ENCODE assay signal across 12 mouse cellular contexts in the genomic region with DNA sequence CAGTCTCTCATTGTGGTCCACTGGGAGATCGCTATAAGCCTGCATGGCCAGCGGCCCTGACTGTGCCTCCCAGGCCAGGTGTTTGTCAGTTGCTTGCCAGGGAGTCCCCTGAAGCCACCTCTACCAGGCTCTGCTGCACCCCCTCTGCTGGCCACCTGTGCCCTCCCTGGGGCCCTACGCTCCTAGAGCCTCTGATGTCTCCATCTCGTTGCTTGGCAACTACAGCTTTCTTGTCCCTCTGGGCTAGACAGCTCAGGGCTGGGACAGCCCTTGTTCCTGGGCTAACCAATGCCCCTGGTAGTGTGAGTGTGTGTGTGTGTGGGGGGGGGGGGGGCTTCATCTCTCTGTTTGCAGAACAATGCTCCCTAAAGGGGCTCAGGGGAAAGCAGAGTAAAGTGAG. TPM values are rescaled to one million over a fixed set of nuclear protein-coding genes. Genes with fewer than 3 reads are reported as not detected.
A peak's percentile ranks its signal among the peaks of the same experiment; 100 is the strongest.
DNase-seq lines count a peak whose midpoint lies in the region; ATAC-seq and TF ChIP-seq lines count a peak whose summit lies in the region.
"Had no signal": no experiment of that assay in that cellular context is flagged by ENCODE, and none has a peak within 500 bp of the region (broad histone marks: within the 10 kb centered on the region; RNA-seq: fewer than 3 reads in every experiment).

No protein-coding gene starts in this region.

- ATAC-seq in liver, postnatal 0 days, result peak; percentile 44; the same call in 1 of the 2 replicates
- ATAC-seq in liver, embryonic 12.5 days, result no peak
- peak; percentile 84 for ATAC-seq in midbrain, embryonic 15.5 days (replicated peaks)

- no peaks in the 10 kb centered on the region for H3K36me3 ChIP-seq in liver, postnatal 0 days (replicated peaks; ENCODE audit: insufficient read depth, low read length)
- no peaks in the 10 kb centered on the region for H3K36me3 ChIP-seq in liver, embryonic 12.5 days
- H3K36me3 ChIP-seq in hindbrain, embryonic 10.5 days, result no peaks in the 10 kb centered on the region
- no peaks in the 10 kb centered on the region for H3K36me3 ChIP-seq in midbrain, embryonic 15.5 days (replicated peaks)

- 62% methylated on average over 4 of the region's 4 CpGs for WGBS in liver, postnatal 0 days (ENCODE audit: insufficient replicate concordance)
- WGBS in liver, embryonic 12.5 days (ENCODE audit: insufficient replicate concordance), result 51% methylated on average over 4 of the region's 4 CpGs
- WGBS in hindbrain, embryonic 10.5 days, result 47% methylated on average over 4 of the region's 4 CpGs
- WGBS in midbrain, embryonic 15.5 days, result 30% methylated on average over 4 of the region's 4 CpGs

- no peak overlapping the region for H3K9ac ChIP-seq in liver, postnatal 0 days (replicated peaks)
- no peak overlapping the region for H3K9ac ChIP-seq in liver, embryonic 12.5 days
- no peak overlapping the region for H3K9ac ChIP-seq in midbrain, embryonic 15.5 days

- no peak for TF ChIP-seq EP300 in liver, postnatal 0 days (IDR thresholded peaks at IDR 0.05; ENCODE audit: low read depth)

- no peaks in the 10 kb centered on the region for H3K27me3 ChIP-seq in liver, postnatal 0 days (ENCODE audit: insufficient read depth, low read length)
- peaks cover 10% of the 10 kb centered on the region for H3K27me3 ChIP-seq in liver, embryonic 12.5 days (replicated peaks)
- H3K27me3 ChIP-seq in hindbrain, embryonic 10.5 days (ENCODE audit: insufficient read depth, poor library complexity, severe bottlenecking), result 0 out of 2 replicates have a peak, but pooled peaks cover 7% of the 10 kb centered on the region
- H3K27me3 ChIP-seq in midbrain, embryonic 15.5 days (replicated peaks), result no peaks in the 10 kb centered on the region

- no peaks in the 10 kb centered on the region for H3K9me3 ChIP-seq in liver, postnatal 0 days (ENCODE audit: low read length)
- no peaks in the 10 kb centered on the region for H3K9me3 ChIP-seq in liver, embryonic 12.5 days (replicated peaks)
- H3K9me3 ChIP-seq in hindbrain, embryonic 10.5 days, result no peaks in the 10 kb centered on the region
- no peaks in the 10 kb centered on the region for H3K9me3 ChIP-seq in midbrain, embryonic 15.5 days

- H3K4me3 ChIP-seq in liver, postnatal 0 days (ENCODE audit: low read depth, low read length), result no peak overlapping the region
- no peak overlapping the region for H3K4me3 ChIP-seq in liver, embryonic 12.5 days
- H3K4me3 ChIP-seq in hindbrain, embryonic 10.5 days, result no peak overlapping the region
- H3K4me3 ChIP-seq in midbrain, embryonic 15.5 days, result no peak overlapping the region
- H3K4me3 ChIP-seq: myocyte had no signal

- no peak overlapping the region for H3K27ac ChIP-seq in liver, postnatal 0 days (ENCODE audit: low read depth)
- H3K27ac ChIP-seq in liver, embryonic 12.5 days, result no peak overlapping the region
- peak overlapping the region; percentile 36; the same call in 1 of the 2 replicates for H3K27ac ChIP-seq in hindbrain, embryonic 10.5 days
- no peak overlapping the region for H3K27ac ChIP-seq in midbrain, embryonic 15.5 days

- no peaks in the 10 kb centered on the region for H3K4me1 ChIP-seq in liver, postnatal 0 days (ENCODE audit: insufficient read depth)
- H3K4me1 ChIP-seq in liver, embryonic 12.5 days, result no peaks in the 10 kb centered on the region
- H3K4me1 ChIP-seq in hindbrain, embryonic 10.5 days (replicated peaks), result peaks cover 30% of the 10 kb centered on the region
- peaks cover 8% of the 10 kb centered on the region; the same call in 1 of the 2 replicates for H3K4me1 ChIP-seq in midbrain, embryonic 15.5 days

- TF ChIP-seq CTCF in liver, postnatal 0 days (IDR thresholded peaks at IDR 0.05; ENCODE audit: low read depth), result no peak; the same call in 1 of the 2 replicates

- DNase-seq in liver, postnatal 0 days, result no peak
- DNase-seq in hindbrain, embryonic 10.5 days (ENCODE audit: low spot score), result no peak
- peak; percentile 63 to 77 for DNase-seq in thymus, postnatal 36 days
- DNase-seq in natural killer cell, adult 2 months (ENCODE audit: low spot score in 2 of 2), result no peak
- DNase-seq in right cerebral cortex, postnatal 4 days, result no peak
- DNase-seq: adrenal gland, postnatal 36 days; cerebellum, adult 2 months; kidney, postnatal 25 days; lung, adult 18-20 months had no signal

- no peak overlapping the region for H3K4me2 ChIP-seq in liver, postnatal 0 days (ENCODE audit: low read depth, low read length)
- no peak overlapping the region for H3K4me2 ChIP-seq in liver, embryonic 12.5 days
- H3K4me2 ChIP-seq in midbrain, embryonic 15.5 days, result no peak overlapping the region

RNA-seq across cellular contexts. Expression of a gene that starts 10.1 kb away (rescaled TPM):
- 6.5 and 7.0 TPM in 2 replicates for polyA plus RNA-seq in liver, postnatal 0 days (2015; fragmentation: Nextera tagmentation; extraction: Ambion mirVana)
- polyA plus RNA-seq in liver, embryonic 12.5 days (2016; fragmentation: Nextera tagmentation; extraction: Ambion mirVana), result 10.8 and 11.1 TPM in 2 replicates
- polyA plus RNA-seq in hindbrain, embryonic 10.5 days (2016; fragmentation: Nextera tagmentation; extraction: Ambion mirVana), result 43.4 and 53.4 TPM in 2 replicates
- polyA plus RNA-seq in midbrain, embryonic 15.5 days (2015; fragmentation: Nextera tagmentation; extraction: Ambion mirVana), result 9.5 and 9.8 TPM in 2 replicates

RNA-seq across cellular contexts. Expression of a gene that starts 38.3 kb away (rescaled TPM):
- polyA plus RNA-seq in liver, postnatal 0 days (2015; fragmentation: Nextera tagmentation; extraction: Ambion mirVana), result 1.3 and 1.4 TPM in 2 replicates
- polyA plus RNA-seq in liver, embryonic 12.5 days (2016; fragmentation: Nextera tagmentation; extraction: Ambion mirVana), result 0.45 and 0.47 TPM in 2 replicates
- polyA plus RNA-seq in hindbrain, embryonic 10.5 days (2016; fragmentation: Nextera tagmentation; extraction: Ambion mirVana), result 0.34 TPM in 1 of 2 replicates, not detected in the other
- 0.23 and 0.32 TPM in 2 replicates for polyA plus RNA-seq in midbrain, embryonic 15.5 days (2015; fragmentation: Nextera tagmentation; extraction: Ambion mirVana)

Comparison
In these comparisons a context has a peak if more than half of its experiments do, and no peak if none do; other contexts are left out.
1. DNase-seq: peak in thymus, postnatal 36 days (2 of 2); none in liver, postnatal 0 days (single experiment), hindbrain, embryonic 10.5 days (single experiment), natural killer cell, adult 2 months (0 of 2) and right cerebral cortex, postnatal 4 days (single experiment).